Comparison of ENCODE assay signal across 16 mouse cellular contexts in the genomic region with DNA sequence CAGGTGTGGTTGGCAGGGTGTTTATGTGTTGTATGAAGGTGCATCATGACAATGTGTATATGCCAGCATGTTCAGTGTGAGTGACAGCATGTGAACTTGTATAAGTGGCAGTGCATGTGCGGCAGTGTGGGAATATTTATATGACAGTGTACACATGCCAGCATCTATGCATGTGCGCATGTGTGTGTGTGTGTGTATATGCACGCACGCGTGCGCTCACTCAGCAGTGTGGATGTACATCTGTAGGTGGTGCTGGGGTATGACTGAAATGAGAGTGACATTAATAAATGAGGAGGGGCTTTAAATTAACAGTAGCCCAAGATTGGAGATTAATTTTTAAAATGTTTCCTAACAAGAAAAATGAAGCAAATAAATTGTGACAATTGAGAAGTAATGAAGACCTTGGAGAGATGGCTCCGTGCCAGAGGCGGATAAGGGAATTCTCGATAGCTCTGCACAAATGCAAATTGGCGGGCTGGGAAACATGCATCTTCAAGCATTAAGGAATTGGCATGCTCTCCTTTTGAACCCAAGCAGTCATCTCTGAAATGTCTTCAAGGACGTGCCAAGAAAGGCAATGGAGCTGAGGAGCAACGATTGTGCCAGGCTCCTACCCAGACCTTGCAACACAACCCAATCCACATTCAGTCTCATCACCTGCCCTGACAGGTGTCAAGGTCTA.
DNase-seq lines count a peak whose midpoint lies in the region; ATAC-seq and TF ChIP-seq lines count a peak whose summit lies in the region.
"Had no signal": no experiment of that assay in that cellular context is flagged by ENCODE, and none has a peak within 500 bp of the region (broad histone marks: within the 10 kb centered on the region; RNA-seq: fewer than 3 reads in every experiment).

No protein-coding gene starts in this region.

- ATAC-seq in hindbrain, postnatal 0 days, result no peak
- ATAC-seq in hindbrain, embryonic 11.5 days (ENCODE audit: low FRiP score), result no peak
- ATAC-seq in lung, postnatal 0 days, result no peak

- H3K36me3 ChIP-seq in hindbrain, postnatal 0 days (ENCODE audit: insufficient read depth, low read length), result no peaks in the 10 kb centered on the region
- H3K36me3 ChIP-seq in hindbrain, embryonic 11.5 days (ENCODE audit: control insufficient read depth, insufficient read depth, low read length), result no peaks in the 10 kb centered on the region
- no peaks in the 10 kb centered on the region for H3K36me3 ChIP-seq in lung, postnatal 0 days (ENCODE audit: insufficient read depth, low read length)
- H3K36me3 ChIP-seq: midbrain, embryonic 12.5 days had no signal

- peak; percentile 19 to 25 for DNase-seq in adrenal gland, postnatal 36 days
- DNase-seq in adrenal gland, adult 2 months, result no peak
- DNase-seq in hindbrain, postnatal 0 days (ENCODE audit: low spot score), result peak; percentile 65
- DNase-seq in hindbrain, embryonic 11.5 days (ENCODE audit: low spot score), result no peak
- DNase-seq in testis, postnatal 10 days (ENCODE audit: low spot score), result peak; percentile 66
- DNase-seq in testis, postnatal 14 days (ENCODE audit: low spot score), result no peak
- DNase-seq in lung, postnatal 0 days (ENCODE audit: low spot score), result no peak
- DNase-seq in cerebellum, adult 18-20 months, result no peak
- DNase-seq: cerebellum, adult 11 months; gastrocnemius, postnatal 36 days; heart, postnatal 14 days; kidney, adult 8-10 months; kidney, postnatal 4 days; lung, postnatal 14 days had no signal

- H3K27me3 ChIP-seq in hindbrain, postnatal 0 days (ENCODE audit: insufficient read depth, low read length), result no peaks in the 10 kb centered on the region
- no peaks in the 10 kb centered on the region for H3K27me3 ChIP-seq in hindbrain, embryonic 11.5 days (ENCODE audit: control insufficient read depth, insufficient read depth, low read length)
- no peaks in the 10 kb centered on the region for H3K27me3 ChIP-seq in lung, postnatal 0 days (replicated peaks; ENCODE audit: insufficient read depth, low read length)
- H3K27me3 ChIP-seq: midbrain, embryonic 12.5 days had no signal

- H3K4me3 ChIP-seq in hindbrain, postnatal 0 days (ENCODE audit: low read length), result no peak overlapping the region
- H3K4me3 ChIP-seq in hindbrain, embryonic 11.5 days (ENCODE audit: low read depth, low read length), result no peak overlapping the region
- no peak overlapping the region for H3K4me3 ChIP-seq in lung, postnatal 0 days (ENCODE audit: low read depth, low read length)
- H3K4me3 ChIP-seq: midbrain, embryonic 12.5 days had no signal

- H3K27ac ChIP-seq in hindbrain, postnatal 0 days, result no peak overlapping the region
- H3K27ac ChIP-seq in hindbrain, embryonic 11.5 days (ENCODE audit: low read depth, low read length), result no peak overlapping the region
- no peak overlapping the region for H3K27ac ChIP-seq in lung, postnatal 0 days (ENCODE audit: low read length)
- H3K27ac ChIP-seq: midbrain, embryonic 12.5 days had no signal

- WGBS in hindbrain, postnatal 0 days, result 62% methylated on average over 12 of the region's 12 CpGs
- 93% methylated on average over 12 of the region's 12 CpGs for WGBS in hindbrain, embryonic 11.5 days
- WGBS in lung, postnatal 0 days, result 86% methylated on average over 12 of the region's 12 CpGs

- no peaks in the 10 kb centered on the region for H3K9me3 ChIP-seq in hindbrain, postnatal 0 days (ENCODE audit: low read length)
- H3K9me3 ChIP-seq in hindbrain, embryonic 11.5 days (ENCODE audit: control insufficient read depth, low read length), result no peaks in the 10 kb centered on the region
- H3K9me3 ChIP-seq in lung, postnatal 0 days (ENCODE audit: low read length), result no peaks in the 10 kb centered on the region
- H3K9me3 ChIP-seq: midbrain, embryonic 12.5 days had no signal

- H3K4me2 ChIP-seq in hindbrain, postnatal 0 days (ENCODE audit: low read depth, low read length), result no peak overlapping the region
- H3K4me2 ChIP-seq in hindbrain, embryonic 11.5 days (replicated peaks; ENCODE audit: low read depth, low read length), result no peak overlapping the region
- H3K4me2 ChIP-seq in lung, postnatal 0 days (replicated peaks; ENCODE audit: low read depth, low read length), result no peak overlapping the region
- H3K4me2 ChIP-seq: heart, embryonic 11.5 days; midbrain, embryonic 12.5 days had no signal

- no peaks in the 10 kb centered on the region for H3K4me1 ChIP-seq in hindbrain, postnatal 0 days (ENCODE audit: insufficient read depth, low read length)
- no peaks in the 10 kb centered on the region for H3K4me1 ChIP-seq in hindbrain, embryonic 11.5 days (replicated peaks; ENCODE audit: control insufficient read depth, insufficient read depth, low read length)
- H3K4me1 ChIP-seq in lung, postnatal 0 days (ENCODE audit: insufficient read depth, low read depth, low read length), result no peaks in the 10 kb centered on the region

- no peak for TF ChIP-seq CTCF in hindbrain, postnatal 0 days (IDR thresholded peaks at IDR 0.05; ENCODE audit: low read depth)
- TF ChIP-seq CTCF in lung, postnatal 0 days (IDR thresholded peaks at IDR 0.05), result no peak

- no peak overlapping the region for H3K9ac ChIP-seq in hindbrain, postnatal 0 days (replicated peaks; ENCODE audit: low read length)
- H3K9ac ChIP-seq in hindbrain, embryonic 11.5 days (ENCODE audit: low read depth, low read length), result no peak overlapping the region
- no peak overlapping the region for H3K9ac ChIP-seq in lung, postnatal 0 days (replicated peaks; ENCODE audit: low read depth)
- H3K9ac ChIP-seq: midbrain, embryonic 12.5 days had no signal

- TF ChIP-seq EP300 in lung, postnatal 0 days (IDR thresholded peaks at IDR 0.05), result no peak

Comparison
In these comparisons a context has a peak if more than half of its experiments do, and no peak if none do; other contexts are left out.
1. DNase-seq: peak in adrenal gland, postnatal 36 days (2 of 2), hindbrain, postnatal 0 days (single experiment) and testis, postnatal 10 days (single experiment); none in adrenal gland, adult 2 months (single experiment), hindbrain, embryonic 11.5 days (single experiment), testis, postnatal 14 days (single experiment), lung, postnatal 0 days (single experiment) and cerebellum, adult 18-20 months (0 of 2).